Mouse (Mus musculus) heart, embryonic 12.5 days (tissue): Measurements from ENCODE around the gene Nfkb2. TPM values are rescaled to one million over a fixed set of nuclear protein-coding genes. Genes with fewer than 3 reads are reported as not detected.

ENCODE experiments used
- ATAC-seq: fragments of 200-750 bp; cut with Nextera tagmentation; 2 replicates; pipeline ENCODE4 v1.8.0; 2017; ENCODE audit warnings: moderate TSS enrichment, moderate library complexity; ENCODE audit not compliant: insufficient number of reproducible peaks, low FRiP score
- H3K27ac ChIP-seq: fragments of 300-500 bp; sonication (generic); 2 replicates; pipeline ENCODE4 v1.5.1; 2016; ENCODE audit warnings: mild to moderate bottlenecking, moderate library complexity; ENCODE audit not compliant: poor library complexity, severe bottlenecking
- H3K27me3 ChIP-seq: fragments of 300-500 bp; sonication (generic); replicated peaks from 2 replicates; pipeline ENCODE4 v1.6.1; 2016; ENCODE audit warnings: mild to moderate bottlenecking, moderate library complexity
- H3K36me3 ChIP-seq: fragments of 300-500 bp; sonication (generic); 2 replicates; pipeline ENCODE4 v1.6.1; 2016; ENCODE audit warnings: mild to moderate bottlenecking, moderate library complexity
- H3K4me1 ChIP-seq: fragments of 300-500 bp; sonication (generic); replicated peaks from 2 replicates; pipeline ENCODE4 v1.6.1; 2016; ENCODE audit warnings: mild to moderate bottlenecking
- H3K4me2 ChIP-seq: fragments of 300-500 bp; sonication (generic); 2 replicates; pipeline ENCODE4 v1.6.1; 2016; ENCODE audit warnings: mild to moderate bottlenecking, moderate library complexity
- H3K4me3 ChIP-seq: fragments of 300-500 bp; sonication (generic); 2 replicates; pipeline ENCODE4 v1.5.1; 2016; ENCODE audit warnings: mild to moderate bottlenecking
- H3K9ac ChIP-seq: fragments of 300-500 bp; sonication (generic); 2 replicates; pipeline ENCODE4 v1.6.1; 2016; ENCODE audit warnings: mild to moderate bottlenecking, moderate library complexity
- H3K9me3 ChIP-seq: fragments of 300-500 bp; sonication (generic); replicated peaks from 2 replicates; pipeline ENCODE4 v1.6.1; 2016; ENCODE audit warnings: mild to moderate bottlenecking, moderate library complexity
- WGBS: fragments of 180-500 bp; shearing (Covaris S2); methylation state at CpG from one replicate; pipeline ENCODE4 v1.1.7; 2016; 5-methylcytosine and 5-hydroxymethylcytosine counted together
- microRNA counts: library from miRNA; unstranded; fragments of <30 nt; microRNA quantifications from one replicate; lab custom pipeline; 2017
- microRNA-seq: library from miRNA; unstranded; fragments of <30 nt; microRNA quantifications from one replicate; pipeline ENCODE4, GENCODE M21; 2017
- polyA plus RNA-seq: library from polyadenylated mRNA; unstranded; fragments of >200 nt; fragmentation: Nextera tagmentation; extraction: Ambion mirVana; gene quantifications from 2 replicates; pipeline ENCODE4 v1.2.1, GENCODE M21; 2016

Gene Nfkb2
- polyA plus RNA-seq, 1 experiment from 2014 or later, result 7.6 TPM

GRCm38 (mm10) chr19:46350168-46350932 lies 46.2 kb downstream of the Nfkb2 start, which contains the start of gene 2310034G01Rik:
2310034G01Rik (minus strand) TSS chr19:46350302.
- peak within 1 kb of the TSS; percentile 84 for H3K9ac ChIP-seq
- H3K4me2 ChIP-seq, result peak within 1 kb of the TSS; percentile 99
- H3K36me3 ChIP-seq, result no peaks in the 10 kb centered on the region
- peaks cover 48% of the 10 kb centered on the region for H3K27me3 ChIP-seq
- 53% methylated on average over 10 of the region's 10 CpGs for WGBS
- no peak for ATAC-seq
- H3K4me1 ChIP-seq, result peaks cover 15% of the 10 kb centered on the region
- no peaks in the 10 kb centered on the region for H3K9me3 ChIP-seq
- peak within 1 kb of the TSS; percentile 80 for H3K4me3 ChIP-seq
- no peak within 1 kb of the TSS for H3K27ac ChIP-seq

- H3K9ac ChIP-seq, result no peak overlapping the region; the same call in none of the 2 replicates
- WGBS, result 1% methylated on average over 29 of the region's 29 CpGs
- peaks cover 3% of the 10 kb centered on the region; the same call in 1 of the 2 replicates for H3K4me1 ChIP-seq
- ATAC-seq, result peak; percentile 89
- peak overlapping the region; percentile 87 for H3K4me2 ChIP-seq
- peaks cover 26% of the 10 kb centered on the region for H3K27me3 ChIP-seq
- H3K36me3 ChIP-seq, result no peaks in the 10 kb centered on the region
- H3K4me3 ChIP-seq, result peak overlapping the region; percentile 61
- H3K9me3 ChIP-seq, result no peaks in the 10 kb centered on the region
- H3K27ac ChIP-seq, result no peak overlapping the region
Measured at GRCm38 (mm10) chr19:46356701-46357138, 52.6 kb downstream of the Nfkb2 start.

- 16% methylated on average over 25 of the region's 25 CpGs for WGBS
- 0 out of 2 replicates have a peak, but pooled peaks have one; percentile 41 for ATAC-seq
- peaks cover 3% of the 10 kb centered on the region; the same call in 1 of the 2 replicates for H3K4me1 ChIP-seq
- no peaks in the 10 kb centered on the region for H3K9me3 ChIP-seq
- no peak overlapping the region; the same call in 1 of the 2 replicates for H3K9ac ChIP-seq
- peaks cover 23% of the 10 kb centered on the region for H3K27me3 ChIP-seq
- no peaks in the 10 kb centered on the region for H3K36me3 ChIP-seq
- peak overlapping the region; percentile 87 for H3K4me2 ChIP-seq
- peak overlapping the region; percentile 61 for H3K4me3 ChIP-seq
- H3K27ac ChIP-seq, result no peak overlapping the region
Measured at GRCm38 (mm10) chr19:46357344-46358280, 53.5 kb downstream of the Nfkb2 start.

- Histone ChIP-seq H3K4me3 (no peak overlapping the region), H3K4me2 (peak overlapping the region; percentile 87)
- no peak for ATAC-seq
Measured at GRCm38 (mm10) chr19:46358381-46358780, 54.3 kb downstream of the Nfkb2 start.

More at GRCm38 (mm10) chr19:46358381-46358780, 54.3 kb downstream of the Nfkb2 start:
- no peaks in the 10 kb centered on the region for H3K9me3 ChIP-seq
- 62% methylated on average over 4 of the region's 4 CpGs for WGBS
- H3K9ac ChIP-seq, result no peak overlapping the region
- peaks cover 3% of the 10 kb centered on the region; the same call in 1 of the 2 replicates for H3K4me1 ChIP-seq
- H3K27me3 ChIP-seq, result peaks cover 18% of the 10 kb centered on the region
- H3K36me3 ChIP-seq, result no peaks in the 10 kb centered on the region
- no peak overlapping the region for H3K27ac ChIP-seq

MicroRNAs within 50 kb of the gene (microRNA counts, 519-probe panel; counts per million panel counts)
- microRNA mmu-miR-146b (lab: Ali Mortazavi, UCI), result not detected

Small RNA genes lying within 50 kb of the gene (microRNA-seq; reads per million reads assigned to microRNA genes)
- not detected for gene Mir146b

Other genes starting within 250 kb of the Nfkb2 start
- 56.2 and 60.3 TPM in 2 replicates for gene Nolc1, start 228.5 kb upstream of the Nfkb2 start, polyA plus RNA-seq
- gene Elovl3, start 172.4 kb upstream of the Nfkb2 start, polyA plus RNA-seq, result not detected in 2 replicates
- gene Pitx3, start 156.0 kb upstream of the Nfkb2 start, polyA plus RNA-seq, result 1.0 and 2.2 TPM in 2 replicates
- gene Gbf1, start 151.8 kb upstream of the Nfkb2 start, polyA plus RNA-seq, result 53.5 and 54.1 TPM in 2 replicates
- 12.0 and 13.4 TPM in 2 replicates for gene Psd, start 22.8 kb downstream of the Nfkb2 start, polyA plus RNA-seq
- 9.9 and 10.0 TPM in 2 replicates for gene Fbxl15, start 23.9 kb downstream of the Nfkb2 start, polyA plus RNA-seq
- gene Cuedc2, start 34.4 kb downstream of the Nfkb2 start, polyA plus RNA-seq, result 97.7 and 116 TPM in 2 replicates
- gene Mfsd13a, start 36.8 kb downstream of the Nfkb2 start, polyA plus RNA-seq, result 4.3 and 4.4 TPM in 2 replicates
- gene 2310034G01Rik, start 46.0 kb downstream of the Nfkb2 start, polyA plus RNA-seq, result 0.36 and 1.2 TPM in 2 replicates
- gene Actr1a, start 91.4 kb downstream of the Nfkb2 start, polyA plus RNA-seq, result 118 and 120 TPM in 2 replicates
- 24.1 and 27.2 TPM in 2 replicates for gene Sufu, start 92.6 kb downstream of the Nfkb2 start, polyA plus RNA-seq
- 24.1 and 24.2 TPM in 2 replicates for gene Trim8, start 197.4 kb downstream of the Nfkb2 start, polyA plus RNA-seq